Mouse (Mus musculus) induced T-regulatory cell, adult 2 months (primary cell): Measurements from ENCODE around the gene Csnk1d.
A peak's percentile ranks its signal among the peaks of the same experiment; 100 is the strongest.

Experiments used
- DNase-seq: peaks from one replicate; pipeline ENCODE4 v3.0.0-alpha.2; 2012; ENCODE audit warnings: low read depth

The Csnk1d gene

DNA sequence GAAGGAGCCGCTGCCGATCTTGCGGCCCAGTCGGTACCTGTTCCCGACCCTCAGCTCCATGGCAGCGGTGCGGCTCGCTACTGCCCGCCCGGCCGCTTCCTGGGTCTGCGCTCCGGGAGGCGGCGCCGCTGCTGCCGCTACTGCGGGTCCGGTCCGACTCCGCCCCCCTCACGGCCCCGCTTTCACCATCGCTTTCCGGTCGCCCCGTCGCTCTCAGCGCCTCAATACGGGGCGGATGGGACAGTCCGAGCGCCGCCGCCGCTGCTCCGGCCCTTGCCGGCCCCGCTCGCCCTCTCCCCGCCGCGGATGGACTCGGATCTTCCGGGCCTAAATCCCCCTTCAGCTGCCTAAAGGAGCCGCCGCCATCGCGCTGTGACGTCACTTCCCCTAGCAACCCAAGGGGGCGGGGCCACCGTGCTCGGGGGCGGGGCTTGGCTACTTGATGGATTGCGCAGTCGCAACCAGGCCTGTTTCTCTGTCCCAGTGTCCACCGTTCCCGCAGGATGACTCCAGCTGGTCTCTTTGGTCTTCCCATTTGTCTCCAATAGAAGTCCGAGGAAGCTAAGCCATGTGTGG is at the start of gene Csnk1d:
Gene Csnk1d (minus strand): TSS at position 380 of the 576 bp plus-strand sequence.
- DNase-seq, result peak; percentile 98

- DNase-seq, result peak; percentile 82
Observed at GRCm38 (mm10) chr11:121039302-121039701, 48.2 kb upstream of the Csnk1d start, which contains the start of gene Cd7. Cd7 (minus strand) TSS chr11:121039418.

- peak; percentile 73 for DNase-seq
Observed at GRCm38 (mm10) chr11:121038366-121039240, 47.5 kb upstream of the Csnk1d start.

GRCm38 (mm10) chr11:121033118-121033517 is 42.0 kb upstream of the Csnk1d start:
- DNase-seq, result peak; percentile 13

GRCm38 (mm10) chr11:121027259-121027658 is 36.1 kb upstream of the Csnk1d start:
- DNase-seq, result peak; percentile 56

GRCm38 (mm10) chr11:121024163-121024562 is 33.0 kb upstream of the Csnk1d start:
- no peak for DNase-seq

GRCm38 (mm10) chr11:121019501-121019900 is 28.4 kb upstream of the Csnk1d start:
- DNase-seq, result peak; percentile 43

- peak; percentile 82 for DNase-seq
Observed at GRCm38 (mm10) chr11:121017703-121018102, 26.6 kb upstream of the Csnk1d start.

GRCm38 (mm10) chr11:121015472-121015871 is 24.3 kb upstream of the Csnk1d start:
- DNase-seq, result no peak

- no peak for DNase-seq
Observed at GRCm38 (mm10) chr11:121014896-121015300, 23.8 kb upstream of the Csnk1d start.

- no peak for DNase-seq
Observed at GRCm38 (mm10) chr11:121013656-121014055, 22.5 kb upstream of the Csnk1d start.

GRCm38 (mm10) chr11:121010044-121010755 is 19.1 kb upstream of the Csnk1d start:
- DNase-seq, result no peak

DNA sequence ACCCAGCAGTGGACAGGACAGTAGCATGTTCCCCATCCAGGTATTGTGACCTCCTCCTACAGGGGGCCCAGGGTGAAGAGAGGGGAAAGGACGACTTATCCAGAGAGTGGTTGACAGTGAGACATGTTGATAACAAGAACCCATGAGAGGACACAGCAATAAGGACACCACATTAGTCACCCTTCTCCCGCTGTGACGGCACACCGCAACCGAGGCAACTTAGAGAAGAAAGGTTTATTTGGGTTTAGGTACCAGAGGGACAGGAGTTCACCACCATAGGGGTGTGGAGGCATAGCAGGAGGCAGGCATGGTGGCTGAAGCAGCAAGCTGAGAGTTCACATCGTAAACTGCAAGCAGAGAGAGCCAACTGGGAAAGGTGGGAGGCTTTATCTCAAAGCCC is 15.1 kb upstream of the Csnk1d start:
- no peak for DNase-seq

DNA sequence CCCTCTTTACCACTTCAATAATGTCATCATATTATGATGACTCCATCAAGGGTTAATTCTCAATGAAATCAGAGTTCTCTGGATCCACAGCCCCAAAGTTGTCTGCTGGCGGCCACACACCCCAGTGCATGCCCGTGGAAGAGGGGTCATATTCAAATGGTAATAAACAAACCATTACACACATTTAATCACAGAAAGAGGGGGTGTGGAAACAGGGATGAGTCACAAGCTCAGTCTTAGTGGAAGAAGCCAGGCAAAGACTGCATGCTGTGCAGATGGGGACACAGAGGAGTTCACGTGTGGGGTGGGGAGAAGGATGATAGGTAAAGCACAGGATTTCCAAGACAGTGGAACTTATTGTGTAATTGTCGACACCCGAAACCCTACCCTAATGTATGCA is 13.2 kb upstream of the Csnk1d start:
- no peak for DNase-seq

- no peak for DNase-seq
Observed at GRCm38 (mm10) chr11:121001966-121002365, 10.8 kb upstream of the Csnk1d start.

DNA sequence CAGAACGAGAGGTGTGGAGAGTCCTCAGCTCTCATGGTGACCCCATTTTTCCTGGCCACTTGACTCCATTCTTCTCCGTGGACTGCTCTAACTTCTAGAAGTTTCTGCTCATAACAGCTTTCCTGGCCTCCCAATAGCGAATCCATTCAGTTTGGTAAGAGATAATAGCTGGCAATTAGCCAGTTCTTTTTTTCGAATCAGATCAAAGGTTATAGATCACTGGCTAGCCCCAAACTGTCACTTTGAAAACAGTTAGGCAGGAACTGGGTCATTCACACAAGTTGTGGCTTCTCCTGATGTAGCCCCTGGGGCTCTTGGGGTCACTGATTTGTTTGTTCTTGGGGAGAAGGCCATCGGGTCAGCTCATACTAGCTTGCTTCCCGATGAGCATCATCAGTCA is 3.6 kb upstream of the Csnk1d start:
- DNase-seq, result no peak

GRCm38 (mm10) chr11:120993586-120993985 is 2.5 kb upstream of the Csnk1d start:
- no peak for DNase-seq

GRCm38 (mm10) chr11:120993080-120993479 is 1.9 kb upstream of the Csnk1d start:
- no peak for DNase-seq

DNA sequence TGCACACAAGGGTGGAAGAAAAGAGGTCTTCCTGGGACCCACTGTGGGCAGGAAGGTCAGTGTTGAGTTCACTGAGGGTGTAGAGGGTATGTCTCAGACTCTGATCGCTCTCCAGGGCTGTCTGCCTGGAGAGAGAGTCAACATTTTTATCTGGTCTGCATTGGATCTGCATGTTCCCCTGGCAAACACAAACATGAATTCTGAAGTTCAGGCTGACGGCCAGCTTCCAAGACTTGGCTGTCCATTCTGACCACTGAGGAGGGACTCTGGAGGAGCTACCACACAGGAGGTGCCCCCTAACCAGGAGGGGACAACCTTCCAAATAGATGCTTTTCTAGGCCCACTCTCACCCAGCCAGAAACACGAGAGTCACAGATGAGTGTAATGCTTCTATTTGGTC is 661 bp upstream of the Csnk1d start:
- no peak for DNase-seq

- peak; percentile 72 for DNase-seq
Observed at GRCm38 (mm10) chr11:120990126-120990781, 876 bp downstream of the Csnk1d start.

- DNase-seq, result peak; percentile 54
Observed at GRCm38 (mm10) chr11:120989523-120989922, 1.6 kb downstream of the Csnk1d start.

- DNase-seq, result peak; percentile 20
Observed at GRCm38 (mm10) chr11:120988410-120988809, 2.7 kb downstream of the Csnk1d start.
